ENCODE assay signal across 9 mouse cellular contexts in genomic region chr9:116489787-116490186, GRCm38 (mm10).
DNase-seq lines count a peak whose midpoint lies in the region; ATAC-seq and TF ChIP-seq lines count a peak whose summit lies in the region.
"Had no signal": no experiment of that assay in that cellular context is flagged by ENCODE, and none has a peak within 500 bp of the region (broad histone marks: within the 10 kb centered on the region; RNA-seq: fewer than 3 reads in every experiment).

No protein-coding gene starts in this region.

- ATAC-seq in kidney, embryonic 15.5 days (replicated peaks; ENCODE audit: low FRiP score), result no peak
- ATAC-seq in hindbrain, embryonic 14.5 days (ENCODE audit: low FRiP score), result no peak
- ATAC-seq in megakaryocyte-erythroid progenitor cell, adult 5-6 weeks (replicated peaks; ENCODE audit: low FRiP score, low TSS enrichment, poor library complexity, severe bottlenecking), result peak; percentile 70

- H3K4me3 ChIP-seq in kidney, embryonic 15.5 days (replicated peaks), result no peak overlapping the region
- no peak overlapping the region for H3K4me3 ChIP-seq in E14TG2a.4 (replicated peaks; ENCODE audit: low read length)
- no peak overlapping the region for H3K4me3 ChIP-seq in hindbrain, embryonic 14.5 days (replicated peaks; ENCODE audit: low read length)
- H3K4me3 ChIP-seq: liver, embryonic 15.5 days had no signal

- peak; percentile 73 for TF ChIP-seq CTCF in E14TG2a.4 (conservative IDR thresholded peaks at IDR 0.05; ENCODE audit: low read length)

- no peaks in the 10 kb centered on the region for H3K27me3 ChIP-seq in kidney, embryonic 15.5 days
- no peaks in the 10 kb centered on the region for H3K27me3 ChIP-seq in E14TG2a.4 (ENCODE audit: insufficient read depth, low read length)
- H3K27me3 ChIP-seq in hindbrain, embryonic 14.5 days (ENCODE audit: control insufficient read depth, insufficient read depth, low read length), result no peaks in the 10 kb centered on the region
- H3K27me3 ChIP-seq: liver, embryonic 15.5 days had no signal

- H3K36me3 ChIP-seq in kidney, embryonic 15.5 days, result no peaks in the 10 kb centered on the region
- no peaks in the 10 kb centered on the region for H3K36me3 ChIP-seq in E14TG2a.4 (ENCODE audit: insufficient read depth, low read length)
- no peaks in the 10 kb centered on the region for H3K36me3 ChIP-seq in hindbrain, embryonic 14.5 days (replicated peaks; ENCODE audit: control insufficient read depth, insufficient read depth)
- H3K36me3 ChIP-seq: liver, embryonic 15.5 days had no signal

- peaks cover 9% of the 10 kb centered on the region; the same call in 1 of the 2 replicates for H3K9me3 ChIP-seq in kidney, embryonic 15.5 days (replicated peaks)
- no peaks in the 10 kb centered on the region for H3K9me3 ChIP-seq in E14TG2a.4 (ENCODE audit: low read length)
- peaks cover 12% of the 10 kb centered on the region; the same call in 1 of the 2 replicates for H3K9me3 ChIP-seq in hindbrain, embryonic 14.5 days (ENCODE audit: control insufficient read depth, low read length)
- H3K9me3 ChIP-seq: liver, embryonic 15.5 days had no signal

- no peak overlapping the region for H3K27ac ChIP-seq in kidney, embryonic 15.5 days
- H3K27ac ChIP-seq in hindbrain, embryonic 14.5 days, result 0 out of 2 replicates have a peak overlapping the region, but pooled peaks have one; percentile 62
- H3K27ac ChIP-seq: liver, embryonic 15.5 days had no signal

- H3K4me1 ChIP-seq in kidney, embryonic 15.5 days, result no peaks in the 10 kb centered on the region
- H3K4me1 ChIP-seq in E14TG2a.4 (replicated peaks; ENCODE audit: low read depth, low read length), result no peaks in the 10 kb centered on the region
- H3K4me1 ChIP-seq in hindbrain, embryonic 14.5 days (replicated peaks; ENCODE audit: control insufficient read depth, insufficient read depth, low read length), result no peaks in the 10 kb centered on the region
- H3K4me1 ChIP-seq: liver, embryonic 15.5 days had no signal

- peak; percentile 3 to 45 for DNase-seq in kidney, adult 8-10 months
- DNase-seq in adrenal gland, postnatal 10 days, result peak; percentile 43
- DNase-seq in hindbrain, embryonic 14.5 days (ENCODE audit: low spot score), result no peak
- DNase-seq in spleen, postnatal 36 days (ENCODE audit: low spot score in 2 of 2), result no peak
- DNase-seq in yolk sac, embryonic 10.5 days (ENCODE audit: low spot score), result no peak

- no peak overlapping the region for H3K9ac ChIP-seq in kidney, embryonic 15.5 days
- H3K9ac ChIP-seq in hindbrain, embryonic 14.5 days, result no peak overlapping the region
- H3K9ac ChIP-seq: liver, embryonic 15.5 days had no signal

- no peak overlapping the region for H3K4me2 ChIP-seq in kidney, embryonic 15.5 days
- no peak overlapping the region for H3K4me2 ChIP-seq in hindbrain, embryonic 14.5 days (replicated peaks)
- H3K4me2 ChIP-seq: liver, embryonic 15.5 days had no signal

- 64% methylated on average over 4 of the region's 4 CpGs for WGBS in kidney, embryonic 15.5 days
- 59% methylated on average over 4 of the region's 4 CpGs for WGBS in hindbrain, embryonic 14.5 days

Comparison
In these comparisons a context has a peak if more than half of its experiments do, and no peak if none do; other contexts are left out.
1. DNase-seq: peak in kidney, adult 8-10 months (2 of 2) and adrenal gland, postnatal 10 days (single experiment); none in hindbrain, embryonic 14.5 days (single experiment), spleen, postnatal 36 days (0 of 2) and yolk sac, embryonic 10.5 days (single experiment).